Mouse (Mus musculus) layer of hippocampus, adult 18-20 months (tissue): Measurements from ENCODE around the gene 9930111J21Rik2. TPM values are rescaled to one million over a fixed set of nuclear protein-coding genes. Genes with fewer than 3 reads are reported as not detected.
"Not testable (repeated sequence)": the region's sequence is repeated elsewhere in the genome, so short reads cannot be mapped to it uniquely, and the experiment has no call there.

ENCODE experiments used
- DNase-seq, 2 experiments: peaks; one replicate each; pipeline ENCODE4 v3.0.0; 2022; ENCODE audit warnings: low spot score in 2 of 2
- total RNA-seq, 2 experiments: library from RNA; stranded (reverse); gene quantifications; 2 replicates each; pipeline ENCODE4 v1.2.3; 2021

The 9930111J21Rik2 gene
- total RNA-seq, 2 experiments from 2014 or later = 1.1 to 1.4 TPM

DNA sequence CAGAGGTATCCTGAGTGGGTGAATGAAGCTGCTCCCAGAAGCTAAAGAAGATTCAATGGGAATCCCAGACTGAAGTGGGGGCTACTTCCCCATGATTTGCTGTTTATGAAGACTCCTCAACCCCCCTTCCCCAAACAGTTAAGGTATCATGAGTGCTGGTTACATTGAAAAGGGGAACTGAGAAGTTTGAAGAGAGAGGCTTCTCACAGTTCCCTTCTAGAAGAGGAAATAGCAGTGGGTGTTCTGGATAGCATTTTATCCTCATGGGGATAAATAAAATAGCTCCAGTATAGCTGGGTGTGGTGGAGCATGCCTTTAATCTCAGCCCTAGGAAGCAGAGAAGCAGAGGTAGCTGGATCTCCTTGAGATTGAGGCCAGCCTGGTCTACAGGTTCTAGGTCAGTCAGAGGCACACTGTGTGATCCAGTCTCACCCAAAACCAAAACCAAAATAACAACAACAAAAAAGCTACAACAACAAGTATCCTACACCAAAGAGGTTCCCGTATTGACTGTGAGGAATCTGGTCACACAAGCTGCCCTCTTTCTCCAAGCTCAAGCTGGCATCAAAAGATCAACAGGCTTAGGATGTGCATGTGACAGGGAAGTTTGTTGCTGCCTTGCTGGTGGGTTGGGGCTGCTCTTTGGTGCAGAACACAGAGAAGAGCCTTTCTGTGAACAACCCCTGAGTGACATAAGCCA lies 72.7 kb downstream of the 9930111J21Rik2 start, which contains the start of gene Olfr56:
Gene Olfr56, plus strand, starts transcription at position 650 of the 700 bp plus-strand sequence.
- not testable (repeated sequence) for DNase-seq

- not testable (repeated sequence) for DNase-seq
Observed at GRCm38 (mm10) chr11:48974686-48975085, 76.4 kb downstream of the 9930111J21Rik2 start.

Other genes starting within 250 kb of the 9930111J21Rik2 start
- gene Trim41, start 233.9 kb downstream of the 9930111J21Rik2 start, total RNA-seq = 10 to 100 TPM; 58.1 to 62.3 TPM
- gene Trim7, start 225.1 kb downstream of the 9930111J21Rik2 start, total RNA-seq = 1 to 10 TPM; 1.9 to 2.4 TPM
- gene Gm12184, start 224.6 kb downstream of the 9930111J21Rik2 start, total RNA-seq = 1 to 10 TPM in 1 of 2 experiments, under 1 TPM in 1; 0.38 to 1.1 TPM
- gene Irgm1, start 179.6 kb downstream of the 9930111J21Rik2 start, total RNA-seq = 1 to 10 TPM; 5.6 to 5.8 TPM
- gene Gm5431, start 149.0 kb downstream of the 9930111J21Rik2 start, total RNA-seq = under 1 TPM in 1 of 2 experiments, not detected in 1; 0.23 TPM
- gene Psme2b, start 105.1 kb downstream of the 9930111J21Rik2 start, total RNA-seq = 1 to 10 TPM in 1 of 2 experiments, under 1 TPM in 1; 0.84 to 1.7 TPM
- not detected for gene Olfr56, start 72.4 kb downstream of the 9930111J21Rik2 start, total RNA-seq
- under 1 TPM; 0.96 to 0.99 TPM for gene 9930111J21Rik1, start 71.8 kb downstream of the 9930111J21Rik2 start, total RNA-seq
- under 1 TPM; 0.12 to 0.18 TPM for gene Gm12185, start 59.0 kb downstream of the 9930111J21Rik2 start, total RNA-seq
- gene Tgtp1, start 57.1 kb downstream of the 9930111J21Rik2 start, total RNA-seq = 1 to 10 TPM in 1 of 2 experiments, under 1 TPM in 1; 0.22 to 1.1 TPM
- gene Tgtp2, start 13.0 kb upstream of the 9930111J21Rik2 start, total RNA-seq = not detected
- gene Ifi47, start 25.3 kb upstream of the 9930111J21Rik2 start, total RNA-seq = under 1 TPM; 0.40 to 0.51 TPM
- gene Olfr1396, start 63.6 kb upstream of the 9930111J21Rik2 start, total RNA-seq = not detected
- not detected for gene Olfr1395, start 91.0 kb upstream of the 9930111J21Rik2 start, total RNA-seq
- not detected for gene Olfr1394, start 103.1 kb upstream of the 9930111J21Rik2 start, total RNA-seq
- not detected for gene Btnl9, start 135.9 kb upstream of the 9930111J21Rik2 start, total RNA-seq
- 10 to 100 TPM; 48.6 to 49.6 TPM for gene Zfp62, start 152.1 kb upstream of the 9930111J21Rik2 start, total RNA-seq
- 10 to 100 TPM; 56.0 to 60.7 TPM for gene Mgat1, start 192.9 kb upstream of the 9930111J21Rik2 start, total RNA-seq
- gene Olfr1393, start 227.1 kb upstream of the 9930111J21Rik2 start, total RNA-seq = not detected
- gene Olfr1392, start 234.0 kb upstream of the 9930111J21Rik2 start, total RNA-seq = under 1 TPM in 1 of 2 experiments, not detected in 1; 0.10 TPM